Mouse (Mus musculus) MEL-GATA-1-ER (cell line): Measurements from ENCODE around the gene Stard3nl.

Source experiments
- DNase-seq: peaks from one replicate; pipeline ENCODE4 v3.0.0-alpha.2; 2012; ENCODE audit warnings: low read depth; ENCODE audit errors: extremely low read depth

Gene Stard3nl

DNA sequence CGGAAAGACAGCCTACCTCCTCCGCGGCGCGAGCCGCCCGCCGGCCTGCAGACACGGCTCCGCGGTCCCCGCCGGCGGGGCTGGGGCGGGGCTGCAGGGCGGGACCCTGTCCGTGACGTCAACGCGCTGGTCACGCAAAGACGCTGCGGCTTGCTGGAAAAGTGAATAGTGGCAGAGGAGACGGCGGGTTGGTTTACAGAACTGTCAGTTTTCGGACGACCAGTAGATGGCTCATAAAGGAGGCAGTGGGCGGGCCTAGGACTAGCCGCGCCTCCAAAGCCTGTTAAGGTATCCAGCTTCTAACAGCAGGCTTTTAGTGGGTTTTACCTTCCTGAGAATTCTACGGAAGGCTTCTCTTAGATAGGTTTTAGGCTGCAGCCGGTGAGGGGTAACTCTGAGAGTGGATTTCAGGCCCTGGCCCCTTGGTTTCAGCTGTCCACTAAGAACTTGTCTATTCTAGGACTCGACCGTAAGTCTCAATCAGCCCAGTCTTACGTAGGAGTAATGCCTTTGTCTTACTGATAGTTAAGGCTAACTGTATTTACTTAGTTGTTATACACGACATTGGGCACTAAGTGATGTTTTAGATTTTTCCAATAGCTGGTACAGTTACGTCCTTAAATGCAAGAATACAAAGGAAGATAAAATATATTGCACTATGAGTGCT lies at the start of gene Stard3nl:
TSS of gene Stard3nl (minus strand) at position 108 of the 667 bp plus-strand sequence.
- DNase-seq, result peak; percentile 96

DNA sequence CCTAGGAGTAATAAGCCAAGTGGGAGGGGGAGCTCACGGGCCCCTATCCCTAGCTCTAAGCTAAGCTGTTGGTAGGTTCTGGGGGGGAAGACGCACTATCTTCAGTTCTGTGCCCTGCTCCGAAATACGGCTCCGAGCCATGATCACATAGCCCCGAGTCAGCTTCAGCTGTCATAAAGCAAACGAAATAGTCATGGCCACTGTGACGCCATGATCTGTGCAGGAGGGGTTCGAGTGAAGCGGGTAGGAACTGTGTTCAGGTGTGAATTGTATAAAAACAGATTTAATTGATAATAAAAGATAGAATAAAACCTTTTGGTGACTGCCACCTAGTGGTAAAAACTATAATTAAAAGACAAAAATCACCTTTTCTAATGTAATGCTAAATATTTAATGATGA lies 42.4 kb upstream of the Stard3nl start:
- DNase-seq, result no peak

DNA sequence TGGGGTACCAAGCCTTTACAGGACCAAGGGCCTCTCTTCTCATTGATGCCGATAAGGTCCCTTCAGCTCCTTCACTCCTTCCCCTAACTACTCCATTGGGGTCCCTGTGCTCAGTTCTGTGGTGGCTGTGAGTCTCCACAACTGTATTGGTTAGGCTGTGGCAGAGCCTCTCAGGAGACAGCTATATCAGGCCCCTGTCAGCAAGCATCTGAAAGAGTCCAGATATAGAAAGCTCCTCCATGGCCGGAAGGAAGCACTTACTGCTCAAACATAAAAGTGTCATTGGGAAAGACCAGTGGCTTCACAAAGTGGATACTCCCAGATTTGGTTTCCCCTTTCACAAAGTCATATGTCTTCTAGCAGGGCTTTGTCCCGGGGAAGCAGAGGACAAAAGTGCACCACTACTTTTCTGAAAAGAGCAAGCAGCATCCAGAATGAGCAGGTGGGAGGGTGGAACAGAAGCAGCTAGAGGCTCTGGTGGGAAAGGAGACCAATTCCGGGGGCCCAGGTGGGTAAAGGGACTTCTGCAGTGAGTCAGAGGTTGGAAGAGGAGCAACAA lies 34.3 kb upstream of the Stard3nl start:
- DNase-seq, result no peak

DNA sequence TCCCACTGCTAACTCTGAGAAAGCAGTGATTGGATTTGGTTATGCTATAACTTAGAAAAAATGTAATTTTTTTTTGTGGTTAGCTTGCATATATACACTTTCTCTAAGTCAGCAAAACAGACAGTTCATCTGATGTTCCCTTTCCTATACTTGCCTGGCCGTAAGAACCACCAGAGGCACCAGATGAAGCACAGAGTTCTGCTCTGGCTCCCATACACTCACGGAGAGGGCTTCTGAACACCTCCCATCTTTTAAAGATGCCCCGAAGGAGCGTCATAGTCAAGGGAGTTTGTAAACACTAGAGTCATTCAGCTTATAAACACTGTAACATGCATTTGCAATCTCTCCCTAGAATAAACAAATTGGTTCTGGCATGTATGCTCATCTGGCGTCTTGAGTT lies 32.5 kb upstream of the Stard3nl start:
- DNase-seq, result no peak

DNA sequence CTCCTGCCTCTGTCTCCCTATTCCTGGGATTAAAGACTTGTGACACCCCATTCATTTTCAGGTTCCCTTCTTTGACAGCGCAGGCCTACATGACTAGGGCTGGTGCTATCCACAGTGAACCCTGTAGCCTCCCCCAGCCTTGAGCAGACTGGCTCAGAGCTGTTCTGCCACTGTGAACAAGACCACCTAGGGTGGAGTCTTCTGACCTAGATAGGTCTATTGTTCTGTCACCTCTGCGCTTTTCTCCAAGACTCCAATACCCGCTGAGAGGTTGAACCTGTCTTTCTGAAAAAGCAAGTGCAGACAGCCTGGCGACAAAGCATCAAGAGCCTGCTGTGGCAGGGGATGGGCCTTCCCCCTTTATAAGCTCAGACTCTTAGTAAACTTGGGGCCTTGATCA lies 29.0 kb upstream of the Stard3nl start:
- DNase-seq, result no peak

DNA sequence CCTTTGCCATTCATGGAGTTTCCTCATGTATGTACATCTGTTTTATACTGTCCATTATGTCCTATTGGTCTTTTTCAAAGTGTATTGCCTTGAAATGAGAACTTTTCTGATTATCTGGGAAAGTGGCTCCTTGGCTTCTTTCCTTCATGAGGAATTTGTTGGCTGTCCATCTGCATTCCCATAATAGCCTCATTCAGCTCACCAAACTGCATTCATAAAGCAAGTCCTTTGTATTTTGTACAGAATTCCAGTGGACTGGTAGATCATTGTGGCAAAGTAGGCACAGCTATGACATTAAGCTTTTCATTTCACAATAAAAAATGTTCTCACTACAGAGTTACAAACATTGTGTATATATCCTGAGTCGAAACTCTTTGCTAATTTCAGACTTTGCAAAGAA lies 26.9 kb upstream of the Stard3nl start:
- DNase-seq, result no peak

DNA sequence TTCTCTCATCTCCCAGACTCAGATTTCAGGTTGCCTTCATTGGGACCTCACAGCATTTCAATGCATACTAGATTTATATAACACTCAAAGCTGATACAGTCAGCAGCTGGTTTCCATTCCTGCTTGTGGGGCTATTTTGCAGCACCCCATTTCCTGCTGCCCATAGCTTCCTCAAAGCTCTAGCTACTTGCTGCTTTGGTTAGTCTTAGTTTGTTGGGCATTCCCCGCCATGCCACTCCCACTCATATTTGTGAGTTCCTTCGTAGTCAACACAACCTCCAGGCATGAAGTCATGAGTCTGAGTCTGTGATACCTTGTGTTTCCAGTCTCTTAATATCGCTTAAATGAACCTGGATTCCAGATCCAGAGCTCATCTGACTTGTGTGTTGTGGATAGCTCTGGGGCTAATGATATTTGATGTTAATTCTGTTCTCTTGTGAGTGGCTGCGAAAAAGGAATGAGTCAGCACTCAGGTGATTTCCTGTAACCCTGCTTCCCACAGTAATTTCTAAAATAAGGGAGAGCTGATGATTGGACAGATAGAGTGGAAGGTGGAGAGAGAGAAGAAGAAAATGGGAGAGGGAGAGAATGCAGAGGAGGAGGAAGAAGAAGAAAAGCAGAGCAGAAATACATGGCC lies 22.4 kb upstream of the Stard3nl start:
- DNase-seq, result no peak

DNA sequence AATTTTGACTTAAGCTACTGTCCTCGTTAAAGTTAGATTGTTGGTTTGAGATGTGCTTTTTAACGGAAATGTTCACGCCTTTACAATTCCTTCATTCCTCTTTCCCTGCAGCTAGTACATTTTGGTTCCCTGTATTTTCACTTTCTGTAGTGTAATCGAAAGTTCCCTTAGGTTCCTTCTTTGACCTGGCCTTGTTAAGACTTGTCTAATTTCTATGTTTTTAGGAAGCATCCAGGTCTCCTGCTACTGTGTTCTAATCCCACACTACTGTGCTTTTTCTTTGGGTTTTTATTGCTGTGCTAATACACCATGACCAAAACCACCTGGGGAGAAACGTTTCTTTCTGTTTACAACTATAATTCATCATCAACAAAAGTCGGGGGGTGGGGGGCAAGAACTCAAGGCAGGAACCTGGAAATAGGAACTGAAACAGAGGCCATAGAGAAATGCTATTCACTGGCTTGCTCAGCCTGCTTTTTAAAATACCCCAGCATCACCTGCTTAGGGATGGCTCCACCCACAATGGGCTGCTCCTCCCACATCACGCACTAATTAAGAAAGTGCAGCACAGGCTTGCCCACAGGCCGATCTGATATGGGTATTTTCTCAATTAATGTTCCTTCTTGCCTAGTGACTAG lies 20.4 kb upstream of the Stard3nl start:
- DNase-seq, result no peak

DNA sequence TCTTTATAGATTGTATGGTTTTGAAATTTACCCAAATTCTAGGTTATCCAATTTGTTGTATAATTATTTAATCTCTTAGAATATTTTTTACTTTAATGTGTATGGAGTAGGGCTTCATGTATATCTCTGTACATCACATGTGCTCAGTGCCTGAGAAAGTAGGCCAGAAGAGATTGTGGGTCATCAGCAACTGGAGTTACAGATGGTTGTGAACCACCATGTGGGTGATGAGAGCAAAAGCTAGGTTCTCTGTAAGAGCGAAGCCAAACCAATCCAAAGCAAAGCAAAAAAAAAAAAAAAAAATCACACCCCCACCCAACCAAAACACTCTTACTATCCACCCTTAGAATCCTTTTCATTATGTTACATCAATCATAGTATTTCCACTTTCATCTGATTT lies 19.7 kb upstream of the Stard3nl start:
- DNase-seq, result no peak

DNA sequence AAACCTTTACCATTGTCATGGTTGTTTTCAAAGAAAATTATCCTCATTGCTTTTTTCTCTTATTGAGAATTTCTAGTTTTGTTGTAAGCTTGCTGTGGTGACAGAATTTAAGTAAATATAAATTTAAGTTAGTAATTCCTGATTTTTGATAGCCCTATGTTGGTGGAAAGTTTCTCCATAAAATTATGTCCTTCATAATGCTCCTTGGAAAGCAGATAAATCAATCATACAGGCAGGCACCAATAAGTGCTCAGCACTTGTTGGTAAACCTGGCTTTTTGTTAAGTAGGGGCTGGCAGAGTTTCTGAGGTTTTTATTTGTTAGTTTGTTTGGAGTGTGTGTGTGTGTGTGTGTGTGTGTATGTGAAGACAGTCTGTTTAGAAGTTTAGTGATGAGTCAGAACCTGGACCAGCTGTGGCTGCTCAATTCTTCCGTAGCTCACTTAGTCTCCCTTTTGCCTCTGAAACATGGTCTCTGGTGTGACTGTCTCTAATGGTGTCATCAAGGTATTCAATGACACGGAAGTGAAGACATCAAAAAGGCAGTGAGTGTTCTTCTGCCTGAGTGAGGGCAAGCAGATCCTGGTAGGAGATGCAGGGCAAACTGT lies 16.8 kb upstream of the Stard3nl start:
- no peak for DNase-seq

DNA sequence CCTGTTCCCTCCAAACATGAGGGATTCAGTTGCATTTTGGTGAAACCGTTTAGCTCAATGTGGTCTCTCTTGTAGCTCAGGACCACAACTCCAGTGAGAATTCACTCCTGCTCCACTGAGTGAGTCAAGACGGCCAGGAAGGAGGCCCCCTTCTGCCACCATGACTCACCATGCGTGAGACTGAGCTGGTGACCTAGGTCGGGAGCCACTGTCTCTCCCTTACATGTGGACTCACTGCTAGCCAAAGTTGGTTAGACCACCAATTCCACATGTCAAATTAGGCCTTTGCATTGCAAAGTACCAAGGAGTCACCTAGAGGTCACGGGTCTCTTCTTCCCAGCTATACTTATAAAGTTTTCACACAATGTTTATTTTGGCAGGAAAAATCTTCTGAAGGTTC lies 16.3 kb upstream of the Stard3nl start:
- DNase-seq, result no peak

DNA sequence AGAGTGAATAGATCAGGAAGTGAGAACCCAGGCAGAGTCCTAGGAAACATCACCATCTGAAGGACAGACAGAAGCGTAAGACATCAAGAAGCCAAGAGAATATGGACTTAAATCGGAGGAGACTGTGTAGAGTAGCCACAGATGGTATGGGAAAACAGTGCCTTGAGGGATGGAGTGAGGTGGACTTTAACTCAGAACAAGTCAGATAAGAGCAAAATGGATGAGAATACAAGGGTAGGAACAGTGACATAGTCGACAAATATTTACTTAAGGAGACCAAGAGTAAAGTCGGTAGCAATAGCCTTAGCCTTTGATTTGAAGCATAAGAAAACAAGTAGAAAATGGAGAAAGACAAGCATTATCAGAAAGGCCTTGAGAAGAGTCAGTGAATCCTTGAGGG lies 15.1 kb upstream of the Stard3nl start:
- DNase-seq, result no peak

DNA sequence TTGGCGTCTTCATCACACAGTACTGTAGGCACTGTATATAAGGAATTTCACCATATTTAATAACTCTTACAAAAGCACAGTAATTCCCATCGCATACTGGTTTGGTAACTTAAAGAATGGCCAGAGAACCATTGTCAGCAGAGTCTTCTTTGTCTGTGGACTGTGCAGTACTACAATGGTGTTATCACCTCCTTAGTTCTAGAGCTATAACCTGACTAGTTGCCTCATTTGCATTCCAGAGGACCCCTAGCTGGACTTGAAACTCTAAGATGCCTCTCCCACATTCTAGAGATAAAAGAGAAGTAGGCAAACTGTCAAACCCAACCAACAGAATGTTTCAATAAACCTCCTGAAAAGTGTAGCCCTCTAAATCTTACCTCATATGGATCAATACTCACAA lies 12.4 kb upstream of the Stard3nl start:
- DNase-seq, result no peak

DNA sequence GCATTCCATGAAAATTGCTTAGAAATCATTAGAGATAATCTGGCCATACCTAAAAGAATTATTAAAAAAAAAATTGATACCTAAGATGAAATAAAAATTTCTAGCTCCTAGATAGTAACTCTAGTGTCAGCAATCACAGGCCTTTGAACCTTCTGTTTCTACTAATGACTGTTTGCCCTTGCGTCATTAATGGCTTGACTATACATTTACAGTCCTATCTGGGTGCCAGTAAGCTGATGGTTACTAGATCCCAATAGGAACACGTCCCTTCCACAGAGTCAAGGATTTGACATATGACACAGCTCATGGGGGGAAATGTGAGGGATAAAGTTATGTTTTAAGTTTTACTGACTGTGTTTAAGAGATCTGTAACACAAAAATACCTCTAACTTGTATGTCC lies 9.0 kb upstream of the Stard3nl start:
- no peak for DNase-seq

DNA sequence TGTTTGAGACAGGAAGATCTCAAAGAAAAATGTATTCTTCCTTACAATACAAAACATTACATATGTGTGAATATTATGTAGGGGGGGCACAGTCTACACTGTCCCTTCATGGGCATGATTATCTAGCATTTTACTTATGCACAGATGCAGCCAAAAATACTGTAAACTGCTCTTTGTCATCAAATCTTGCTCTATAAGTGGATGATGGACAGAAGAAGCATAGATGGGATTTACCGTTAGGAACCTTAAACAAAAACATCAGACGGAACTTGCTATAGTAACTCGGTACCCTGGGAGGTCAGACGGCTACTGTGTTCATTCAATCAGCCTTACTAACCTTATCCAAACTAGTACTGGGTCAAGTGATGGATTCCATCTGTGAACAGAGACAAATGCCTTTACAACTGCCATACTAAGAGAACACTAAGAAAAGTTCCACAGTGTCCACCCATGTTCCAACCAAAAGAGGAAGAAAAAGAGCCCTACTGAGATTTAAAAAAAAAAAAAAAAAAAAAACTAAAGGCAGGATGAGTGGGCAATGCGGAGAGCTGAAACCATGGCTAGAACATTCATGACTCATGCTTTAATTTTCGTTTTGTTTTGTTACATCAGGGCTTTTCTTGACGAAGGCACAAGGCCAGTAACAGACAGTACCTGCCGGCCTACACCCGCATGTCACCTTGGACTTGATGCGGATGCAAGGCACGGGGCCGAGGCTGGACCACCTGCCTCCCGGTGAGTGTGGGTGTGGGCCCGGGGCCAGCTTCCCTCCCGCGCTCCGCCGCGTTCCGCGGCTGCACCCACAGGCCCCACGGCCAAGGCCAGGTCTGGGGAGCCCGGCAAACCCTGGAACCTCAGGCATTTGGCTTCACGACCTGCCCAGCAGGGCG lies 552 bp downstream of the Stard3nl start:
- peak; percentile 3 for DNase-seq

DNA sequence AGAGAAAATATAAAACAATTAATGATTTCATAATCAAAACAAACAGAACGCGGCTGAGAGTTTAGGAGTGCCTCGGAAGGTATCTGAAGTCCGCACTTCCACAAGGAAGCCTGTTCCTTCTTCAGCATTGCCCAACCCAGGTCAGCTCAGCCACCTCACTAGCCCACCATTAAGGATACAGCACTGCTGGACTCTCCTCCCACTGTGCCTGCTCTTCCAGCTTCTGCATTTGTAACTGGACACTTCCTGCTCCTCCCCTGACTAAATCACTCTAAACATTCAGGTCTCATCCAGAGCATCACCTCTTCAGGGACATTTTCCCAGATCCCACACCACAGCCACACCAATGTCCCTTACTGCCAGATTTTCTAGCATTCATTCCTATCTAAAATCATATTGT lies 1.4 kb downstream of the Stard3nl start:
- DNase-seq, result no peak

DNA sequence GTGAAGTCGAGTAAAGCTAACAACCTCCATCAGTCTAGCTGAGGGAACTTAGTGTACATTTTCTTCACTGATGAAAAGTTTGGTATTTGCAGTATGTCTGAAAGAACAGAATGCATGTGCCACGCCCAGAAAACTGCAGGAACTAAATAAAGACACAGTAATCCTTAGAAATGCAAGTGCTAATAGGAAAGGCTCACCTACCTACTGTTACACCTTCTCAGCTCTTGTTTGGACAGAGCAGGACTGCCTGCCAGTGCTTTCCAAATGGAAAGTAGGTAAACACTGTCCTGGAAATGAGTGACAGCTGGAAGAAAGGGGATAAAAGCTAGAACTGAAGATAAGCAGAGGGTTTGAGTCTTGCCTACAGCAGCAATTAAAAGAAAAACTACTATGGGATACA lies 1.9 kb downstream of the Stard3nl start:
- no peak for DNase-seq

DNA sequence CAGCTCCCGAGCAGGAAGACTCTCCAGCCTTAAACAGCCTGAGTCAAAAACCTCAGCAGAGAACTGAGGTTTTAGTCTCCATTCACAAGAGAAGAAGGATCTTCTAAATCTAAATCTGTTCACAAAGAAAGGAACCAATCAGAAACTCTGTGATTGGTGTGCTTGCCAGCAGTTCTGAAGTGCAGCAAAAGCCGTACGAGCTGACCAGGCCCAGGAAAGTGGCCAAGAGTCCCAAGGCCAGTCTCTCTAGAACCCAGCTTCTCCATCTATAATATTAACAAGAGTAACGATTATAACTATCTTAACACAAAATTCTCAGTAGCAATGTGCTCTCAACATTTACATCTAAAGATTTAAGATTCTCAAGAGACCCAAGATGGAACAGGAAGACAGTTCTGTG lies 4.0 kb downstream of the Stard3nl start:
- no peak for DNase-seq

DNA sequence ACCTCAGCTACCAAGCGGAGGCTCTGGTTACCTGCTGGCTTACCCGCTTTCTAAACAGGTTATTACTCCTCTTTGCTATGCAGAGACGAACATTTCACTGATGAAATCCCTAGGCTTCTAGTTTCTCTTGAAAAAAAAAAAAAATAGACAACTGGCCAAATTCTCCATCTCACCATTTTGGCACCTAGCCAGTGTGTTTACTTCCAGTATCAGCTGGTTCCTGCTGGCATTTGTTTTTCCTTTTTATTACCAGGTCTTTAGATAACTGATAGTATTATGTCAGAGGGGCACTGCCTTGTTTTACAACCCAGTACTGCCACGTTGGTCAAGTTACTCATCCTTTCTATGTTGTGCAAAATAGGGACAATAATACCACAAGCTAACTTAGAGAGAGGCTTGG lies 5.3 kb downstream of the Stard3nl start:
- DNase-seq, result no peak

DNA sequence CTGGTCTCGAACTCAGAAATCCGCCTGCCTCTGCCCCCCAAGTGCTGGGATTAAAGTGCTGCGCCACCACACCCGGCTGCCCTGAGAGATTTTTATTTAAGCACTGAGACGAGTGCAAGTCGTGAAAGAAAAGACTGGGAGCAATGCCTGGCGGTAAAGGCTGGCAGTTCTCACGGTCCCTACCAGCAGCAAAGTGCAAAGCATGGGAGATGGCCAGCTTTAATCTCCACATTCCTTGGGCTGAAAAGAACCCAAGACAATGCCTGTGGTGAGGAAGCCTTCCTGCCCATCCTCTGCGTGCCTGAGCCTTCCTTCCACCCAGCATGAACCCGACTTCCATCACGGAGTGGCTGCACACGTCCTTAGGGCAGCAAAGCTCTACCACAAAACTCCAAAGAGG lies 5.7 kb downstream of the Stard3nl start:
- DNase-seq, result no peak

DNA sequence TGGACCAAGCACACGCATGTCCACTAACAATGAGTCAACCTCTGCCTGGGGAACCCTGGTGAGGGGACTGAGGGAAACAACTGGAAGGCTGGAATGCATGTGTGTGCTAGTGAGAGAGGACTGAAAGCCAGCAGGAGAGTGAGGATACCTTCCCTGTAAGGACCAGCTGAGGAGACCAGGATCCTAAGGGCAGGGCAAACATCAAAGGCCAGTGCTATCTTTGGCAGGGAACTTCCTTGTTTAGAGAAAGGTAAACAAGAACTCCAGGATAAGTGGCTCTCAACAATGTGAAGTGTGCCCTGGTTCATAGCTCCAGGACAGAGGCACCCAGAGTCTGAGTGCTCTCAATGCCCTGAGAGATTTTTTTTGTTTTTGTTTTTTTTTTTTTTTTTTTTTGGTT lies 6.2 kb downstream of the Stard3nl start:
- no peak for DNase-seq
